Mouse (Mus musculus): ENCODE data around the gene Borcs6.
"Not testable (repeated sequence)": the region's sequence is repeated elsewhere in the genome, so short reads cannot be mapped to it uniquely, and the experiment has no call there.

Gene Borcs6

GRCm38 (mm10) chr11:69089616-69090290, 30.2 kb downstream of the Borcs6 start:
- no peak for DNase-seq (ENCODE audit: low spot score)

GRCm38 (mm10) chr11:69090367-69090766, 30.9 kb downstream of the Borcs6 start:
- DNase-seq (ENCODE audit: low spot score), result no peak

- DNase-seq (ENCODE audit: low spot score), result no peak
Observed at GRCm38 (mm10) chr11:69091566-69092385, 32.3 kb downstream of the Borcs6 start.

- DNase-seq (ENCODE audit: low spot score), result peak; percentile 83
Observed at GRCm38 (mm10) chr11:69092386-69092751, 32.9 kb downstream of the Borcs6 start.

GRCm38 (mm10) chr11:69092871-69093270, 33.4 kb downstream of the Borcs6 start:
- DNase-seq (ENCODE audit: low spot score), result no peak

- DNase-seq (ENCODE audit: low spot score), result not testable (repeated sequence)
Observed at GRCm38 (mm10) chr11:69093856-69094255, 34.3 kb downstream of the Borcs6 start.

- DNase-seq (ENCODE audit: low spot score), result peak; percentile 98
Observed at GRCm38 (mm10) chr11:69094697-69095429, 35.3 kb downstream of the Borcs6 start, which contains the start of gene Per1. Gene Per1, plus strand, starts transcription at chr11:69095217.

GRCm38 (mm10) chr11:69095511-69096231, 36.2 kb downstream of the Borcs6 start:
- peak; percentile 50 for DNase-seq (ENCODE audit: low spot score)

GRCm38 (mm10) chr11:69096360-69096986, 37.0 kb downstream of the Borcs6 start:
- no peak for DNase-seq (ENCODE audit: low spot score)

- DNase-seq (ENCODE audit: low spot score), result peak; percentile 92
Observed at GRCm38 (mm10) chr11:69096987-69097900, 37.7 kb downstream of the Borcs6 start.

- no peak for DNase-seq (ENCODE audit: low spot score)
Observed at GRCm38 (mm10) chr11:69098039-69098761, 38.7 kb downstream of the Borcs6 start.

GRCm38 (mm10) chr11:69098762-69099091, 39.2 kb downstream of the Borcs6 start:
- peak; percentile 92 for DNase-seq (ENCODE audit: low spot score)

- no peak for DNase-seq (ENCODE audit: low spot score)
Observed at GRCm38 (mm10) chr11:69099177-69099914, 39.8 kb downstream of the Borcs6 start.

- peak; percentile 82 for DNase-seq (ENCODE audit: low spot score)
Observed at GRCm38 (mm10) chr11:69099915-69100345, 40.4 kb downstream of the Borcs6 start.

GRCm38 (mm10) chr11:69100639-69101360, 41.3 kb downstream of the Borcs6 start:
- DNase-seq (ENCODE audit: low spot score), result no peak

GRCm38 (mm10) chr11:69101604-69102402, 42.3 kb downstream of the Borcs6 start:
- no peak for DNase-seq (ENCODE audit: low spot score)

- no peak for DNase-seq (ENCODE audit: low spot score)
Observed at GRCm38 (mm10) chr11:69102403-69102725, 42.8 kb downstream of the Borcs6 start.

GRCm38 (mm10) chr11:69103121-69103520, 43.6 kb downstream of the Borcs6 start:
- no peak for DNase-seq (ENCODE audit: low spot score)
